Mouse (Mus musculus) C2C12 (cell line): ENCODE results near the gene Kalrn.
A peak's percentile ranks its signal among the peaks of the same experiment; 100 is the strongest.

Source experiments
- CEBPB ChIP-seq: IDR thresholded peaks from one replicate; pipeline ENCODE4 v1.6.1; 2011; ENCODE audit warnings: low read depth, mild to moderate bottlenecking, control low read depth, moderate library complexity
- CTCF ChIP-seq: IDR thresholded peaks from one replicate; pipeline ENCODE4 v1.5.1; 2011; ENCODE audit not compliant: control insufficient read depth, insufficient read depth, insufficient read length
- FOSL1 ChIP-seq: IDR thresholded peaks from one replicate; pipeline ENCODE4 v1.8.0; 2011; ENCODE audit warnings: mild to moderate bottlenecking, low read length; ENCODE audit not compliant: poor library complexity, insufficient read depth, severe bottlenecking
- MAX ChIP-seq: IDR thresholded peaks from one replicate; pipeline ENCODE4 v1.6.1; 2011; ENCODE audit warnings: mild to moderate bottlenecking, control low read depth
- USF1 ChIP-seq: IDR thresholded peaks from one replicate; pipeline ENCODE4 v1.6.1; 2011; ENCODE audit warnings: low read depth, mild to moderate bottlenecking, control low read depth, moderate library complexity

DNA sequence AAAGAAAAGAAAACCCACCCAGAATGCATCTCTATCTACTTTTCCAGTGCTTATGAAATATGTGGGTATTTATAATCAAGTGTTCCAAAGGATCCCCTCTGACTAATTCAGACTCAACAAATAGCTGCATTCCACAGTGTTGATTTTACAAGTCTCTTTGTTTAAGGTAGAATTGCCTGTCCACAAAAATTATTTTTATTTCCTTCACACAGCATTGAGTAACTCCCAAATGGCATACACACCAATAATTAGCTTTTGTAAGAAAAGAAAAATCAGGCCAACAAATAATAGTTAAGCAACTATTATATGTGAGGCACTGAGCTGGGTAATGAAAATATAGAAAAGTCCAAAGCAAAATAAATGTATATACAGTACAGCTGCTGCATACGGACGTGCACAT, 12.9 kb downstream of the Kalrn start:
- TF ChIP-seq CTCF (no peak), MAX (no peak), USF1 (no peak), FOSL1 (no peak), CEBPB (peak; percentile 9)
